Mouse (Mus musculus): ENCODE results near the gene Hist1h2ab. TPM values are rescaled to one million over a fixed set of nuclear protein-coding genes. Genes with fewer than 3 reads are reported as not detected.
A peak's percentile ranks its signal among the peaks of the same experiment; 100 is the strongest.
"Not testable (repeated sequence)": the region's sequence is repeated elsewhere in the genome, so short reads cannot be mapped to it uniquely, and the experiment has no call there.

The Hist1h2ab gene
- polyA plus RNA-seq, 2 experiments: 39.0 to 40.4 TPM

DNA sequence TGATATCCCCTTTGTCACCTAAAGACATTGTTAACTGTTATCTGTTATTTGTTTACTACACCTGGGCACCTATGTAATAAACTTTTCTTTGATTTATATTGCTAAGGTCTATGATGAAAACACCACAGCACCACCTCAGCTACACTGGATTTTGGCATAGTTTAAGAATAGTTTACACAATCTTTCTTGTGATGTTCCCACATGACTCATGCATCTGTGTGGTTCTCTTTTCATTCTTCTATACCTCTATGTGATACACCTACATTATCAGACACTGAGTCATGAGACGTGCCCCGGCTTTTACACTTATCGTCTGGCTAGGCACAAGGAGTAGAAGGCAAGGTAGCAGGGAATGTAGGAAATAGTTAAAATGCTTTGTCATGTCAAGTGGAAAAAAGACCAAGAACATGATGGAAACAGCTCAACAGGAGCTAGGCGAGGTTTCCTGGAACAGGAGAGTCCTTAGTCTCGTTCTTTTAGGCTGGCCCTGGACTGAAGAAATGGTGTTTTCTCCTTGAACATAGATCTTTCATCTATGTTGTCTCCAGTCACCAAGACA is 1.3 kb upstream of the Hist1h2ab start:
- H3K9ac ChIP-seq (ENCODE audit: low read depth, low read length, severe bottlenecking): no peak overlapping the region
- no peak overlapping the region for H3K4me3 ChIP-seq (replicated peaks; ENCODE audit: low read length)
- WGBS: 88% methylated on average over 5 of the region's 5 CpGs
- H3K4me1 ChIP-seq (ENCODE audit: control insufficient read depth, insufficient read depth, low read length): peaks cover 12% of the 10 kb centered on the region; the same call in 1 of the 2 replicates
- no peaks in the 10 kb centered on the region for H3K27me3 ChIP-seq (ENCODE audit: control insufficient read depth, insufficient read depth, low read length)
- no peaks in the 10 kb centered on the region for H3K36me3 ChIP-seq (ENCODE audit: control insufficient read depth, insufficient read depth, low read length)
- H3K9me3 ChIP-seq (ENCODE audit: control insufficient read depth, low read length): no peaks in the 10 kb centered on the region
- H3K4me2 ChIP-seq (replicated peaks; ENCODE audit: low read depth, low read length, severe bottlenecking): no peak overlapping the region
- peak overlapping the region; percentile 93 for H3K27ac ChIP-seq (replicated peaks; ENCODE audit: low read depth, low read length)
- TF ChIP-seq POLR2A (IDR thresholded peaks at IDR 0.05; ENCODE audit: borderline replicate concordance, extremely low read depth, insufficient read depth, insufficient read length): no peak
- ATAC-seq (ENCODE audit: low FRiP score, low read depth) (no peak), DNase-seq (ENCODE audit: low spot score) (no peak)

- peak overlapping the region; percentile 93 for H3K27ac ChIP-seq (replicated peaks; ENCODE audit: low read depth, low read length)
- H3K4me2 ChIP-seq (replicated peaks; ENCODE audit: low read depth, low read length, severe bottlenecking): peak overlapping the region; percentile 55
- no peaks in the 10 kb centered on the region for H3K27me3 ChIP-seq (ENCODE audit: control insufficient read depth, insufficient read depth, low read length)
- no peaks in the 10 kb centered on the region for H3K36me3 ChIP-seq (ENCODE audit: control insufficient read depth, insufficient read depth, low read length)
- peak overlapping the region; percentile 61 for H3K9ac ChIP-seq (ENCODE audit: low read depth, low read length, severe bottlenecking)
- peak; percentile 53 for DNase-seq (ENCODE audit: low spot score)
- no peak for TF ChIP-seq POLR2A (IDR thresholded peaks at IDR 0.05; ENCODE audit: borderline replicate concordance, extremely low read depth, insufficient read depth, insufficient read length)
- WGBS: 1% methylated on average over 11 of the region's 11 CpGs
- peaks cover 12% of the 10 kb centered on the region; the same call in 1 of the 2 replicates for H3K4me1 ChIP-seq (ENCODE audit: control insufficient read depth, insufficient read depth, low read length)
- H3K4me3 ChIP-seq (replicated peaks; ENCODE audit: low read length): peak overlapping the region; percentile 42
- H3K9me3 ChIP-seq (ENCODE audit: control insufficient read depth, low read length): no peaks in the 10 kb centered on the region
- ATAC-seq (ENCODE audit: low FRiP score, low read depth): no peak
These were observed 591 bp downstream of the Hist1h2ab start for GRCm38 (mm10) chr13:23751478-23751956.

DNA sequence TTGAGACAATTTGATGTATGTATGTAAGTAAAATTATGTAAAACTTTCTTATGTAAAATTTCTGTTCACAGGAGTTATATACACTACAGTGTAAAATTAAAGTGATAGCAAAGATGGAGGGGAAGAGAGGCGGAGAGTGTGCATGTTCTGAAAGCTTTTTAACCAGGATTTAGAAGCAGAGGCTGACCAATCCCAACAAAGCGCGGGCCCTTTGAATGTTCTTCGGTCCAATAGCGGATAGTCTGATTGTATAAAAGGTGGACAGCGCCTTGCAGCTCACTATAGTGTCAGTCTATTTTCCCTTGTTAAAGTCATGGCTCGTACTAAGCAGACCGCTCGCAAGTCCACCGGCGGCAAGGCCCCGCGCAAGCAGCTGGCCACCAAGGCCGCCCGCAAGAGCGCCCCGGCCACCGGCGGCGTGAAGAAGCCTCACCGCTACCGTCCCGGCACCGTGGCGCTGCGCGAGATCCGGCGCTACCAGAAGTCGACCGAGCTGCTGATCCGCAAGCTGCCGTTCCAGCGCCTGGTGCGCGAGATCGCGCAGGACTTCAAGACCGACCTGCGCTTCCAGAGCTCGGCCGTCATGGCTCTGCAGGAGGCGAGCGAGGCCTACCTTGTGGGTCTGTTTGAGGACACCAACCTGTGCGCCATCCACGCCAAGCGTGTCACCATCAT is 1.3 kb downstream of the Hist1h2ab start, which contains the start of gene Hist1h3b:
Gene Hist1h3b (plus strand): TSS at position 201 of the 675 bp plus-strand sequence.
- peak within 1 kb of the TSS; percentile 93 for H3K27ac ChIP-seq (replicated peaks; ENCODE audit: low read depth, low read length)
- H3K4me1 ChIP-seq (ENCODE audit: control insufficient read depth, insufficient read depth, low read length); H3K27me3 ChIP-seq (ENCODE audit: control insufficient read depth, insufficient read depth, low read length); H3K36me3 ChIP-seq (ENCODE audit: control insufficient read depth, insufficient read depth, low read length); H3K9me3 ChIP-seq (ENCODE audit: control insufficient read depth, low read length): not testable (repeated sequence)
- H3K9ac ChIP-seq (ENCODE audit: low read depth, low read length, severe bottlenecking): peak within 1 kb of the TSS; percentile 61
- DNase-seq (ENCODE audit: low spot score) (peak; percentile 100), ATAC-seq (ENCODE audit: low FRiP score, low read depth) (peak; percentile 81)
- TF ChIP-seq POLR2A (IDR thresholded peaks at IDR 0.05; ENCODE audit: borderline replicate concordance, extremely low read depth, insufficient read depth, insufficient read length): peak; percentile 43; the same call in 1 of the 2 replicates
- H3K4me3 ChIP-seq (replicated peaks; ENCODE audit: low read length): peak within 1 kb of the TSS; percentile 42
- under 1% methylated on average over 15 of the region's 47 CpGs for WGBS
- peak within 1 kb of the TSS; percentile 55 for H3K4me2 ChIP-seq (replicated peaks; ENCODE audit: low read depth, low read length, severe bottlenecking)

GRCm38 (mm10) chr13:23752742-23753172 is 1.8 kb downstream of the Hist1h2ab start:
- ATAC-seq (ENCODE audit: low FRiP score, low read depth) (no peak), DNase-seq (ENCODE audit: low spot score) (no peak)
- Histone ChIP-seq H3K4me1 (ENCODE audit: control insufficient read depth, insufficient read depth, low read length) (peaks cover 9% of the 10 kb centered on the region), H3K4me2 (replicated peaks; ENCODE audit: low read depth, low read length, severe bottlenecking) (peak overlapping the region; percentile 48), H3K9ac (ENCODE audit: low read depth, low read length, severe bottlenecking) (peak overlapping the region; percentile 55), H3K27ac (replicated peaks; ENCODE audit: low read depth, low read length) (peak overlapping the region; percentile 81), H3K27me3 (ENCODE audit: control insufficient read depth, insufficient read depth, low read length) (no peaks in the 10 kb centered on the region), H3K4me3 (replicated peaks; ENCODE audit: low read length) (peak overlapping the region; percentile 34), H3K9me3 (ENCODE audit: control insufficient read depth, low read length) (no peaks in the 10 kb centered on the region), H3K36me3 (ENCODE audit: control insufficient read depth, insufficient read depth, low read length) (no peaks in the 10 kb centered on the region)
- 2% methylated on average over 6 of the region's 6 CpGs for WGBS
- TF ChIP-seq POLR2A (IDR thresholded peaks at IDR 0.05; ENCODE audit: borderline replicate concordance, extremely low read depth, insufficient read depth, insufficient read length): no peak

GRCm38 (mm10) chr13:23753314-23754078 is 2.6 kb downstream of the Hist1h2ab start:
- Histone ChIP-seq H3K9ac (ENCODE audit: low read depth, low read length, severe bottlenecking) (peak overlapping the region; percentile 55; the same call in 1 of the 2 replicates), H3K4me3 (replicated peaks; ENCODE audit: low read length) (peak overlapping the region; percentile 34; the same call in 1 of the 2 replicates), H3K27me3 (ENCODE audit: control insufficient read depth, insufficient read depth, low read length) (no peaks in the 10 kb centered on the region), H3K36me3 (ENCODE audit: control insufficient read depth, insufficient read depth, low read length) (no peaks in the 10 kb centered on the region), H3K4me1 (ENCODE audit: control insufficient read depth, insufficient read depth, low read length) (peaks cover 7% of the 10 kb centered on the region), H3K4me2 (replicated peaks; ENCODE audit: low read depth, low read length, severe bottlenecking) (peak overlapping the region; percentile 18; the same call in 1 of the 2 replicates), H3K9me3 (ENCODE audit: control insufficient read depth, low read length) (no peaks in the 10 kb centered on the region), H3K27ac (replicated peaks; ENCODE audit: low read depth, low read length) (peak overlapping the region; percentile 81)
- ATAC-seq (ENCODE audit: low FRiP score, low read depth): no peak
- no peak for DNase-seq (ENCODE audit: low spot score)
- no peak for TF ChIP-seq POLR2A (IDR thresholded peaks at IDR 0.05; ENCODE audit: borderline replicate concordance, extremely low read depth, insufficient read depth, insufficient read length)
- WGBS: 55% methylated on average over 4 of the region's 4 CpGs

Data from limb, embryonic 14.5 days (tissue).